Mouse (Mus musculus): ENCODE results near the gene Ranbp3.

Ranbp3 gene

DNA sequence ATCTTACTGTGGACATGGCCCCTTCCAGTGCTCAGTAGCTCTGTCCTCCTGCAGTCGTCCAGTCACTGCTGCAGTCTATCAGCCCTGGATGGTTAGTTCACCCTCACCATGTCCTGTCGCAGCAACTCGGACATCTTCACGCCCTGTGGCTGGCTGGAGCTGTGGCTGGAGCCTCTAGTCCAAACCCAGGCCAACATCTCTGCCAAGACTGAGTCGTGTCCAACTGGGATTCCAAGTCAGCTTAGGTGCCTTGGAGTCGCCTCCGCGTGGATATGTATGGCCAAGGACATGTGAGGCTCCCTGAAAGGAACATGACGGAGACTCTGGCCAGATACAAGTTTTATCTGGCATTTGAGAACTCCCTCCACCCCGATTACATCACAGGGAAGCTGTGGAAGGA lies 65.1 kb downstream of the Ranbp3 start:
- no peak for TF ChIP-seq GATA4 (IDR thresholded peaks at IDR 0.05; ENCODE audit: insufficient replicate concordance, low read length)

DNA sequence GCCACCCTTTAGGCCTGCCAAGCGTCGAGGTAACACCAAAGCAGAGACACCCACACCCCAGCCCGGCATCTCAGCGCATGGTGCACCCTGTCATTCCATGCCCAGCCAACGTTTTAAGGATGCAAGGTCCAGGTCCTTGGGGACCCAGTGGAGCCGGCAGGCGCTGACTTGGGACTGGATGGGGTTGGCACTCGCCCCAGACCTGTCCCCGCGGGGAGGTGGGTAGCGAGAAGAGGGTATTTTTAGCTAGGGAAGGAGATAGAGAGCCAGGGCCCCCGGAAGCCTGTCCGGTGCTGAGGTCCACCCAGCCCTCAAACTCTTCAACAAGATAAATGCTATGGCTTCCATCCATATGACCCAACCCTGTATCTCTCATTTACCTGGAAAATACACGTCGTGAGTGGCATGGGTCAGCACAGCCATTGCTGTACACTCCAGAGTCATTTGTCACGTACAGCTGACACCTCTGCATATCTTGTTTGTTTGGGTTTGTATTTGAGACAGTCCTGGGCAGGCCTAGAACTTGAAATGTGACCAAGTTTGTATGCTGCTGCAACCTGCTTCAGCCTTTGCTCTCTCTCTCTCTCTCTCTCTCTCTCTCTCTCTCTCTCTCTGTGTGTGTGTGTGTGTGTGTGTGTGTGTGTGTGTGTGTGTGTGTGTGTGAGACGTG lies 67.2 kb downstream of the Ranbp3 start:
- no peak for TF ChIP-seq GATA4 (IDR thresholded peaks at IDR 0.05; ENCODE audit: insufficient replicate concordance, low read length)

DNA sequence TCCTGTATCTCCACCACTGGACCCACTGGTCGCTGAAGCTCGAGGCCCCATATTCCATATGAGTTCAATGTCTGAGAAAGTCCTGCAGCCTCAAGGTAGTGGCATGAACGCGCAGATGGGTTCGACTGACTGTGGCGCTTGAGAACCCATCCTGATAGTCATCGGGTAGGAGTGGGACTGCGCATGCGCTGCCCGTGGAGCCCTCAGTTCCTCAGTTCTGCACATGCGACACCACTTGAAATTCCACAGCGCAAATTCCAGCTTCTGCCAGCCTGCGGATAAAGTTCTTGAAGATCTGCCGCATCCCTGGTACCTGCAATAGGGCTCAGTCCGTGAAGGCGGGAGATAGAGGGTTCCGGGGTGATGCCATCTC lies 67.7 kb downstream of the Ranbp3 start:
- no peak for TF ChIP-seq GATA4 (IDR thresholded peaks at IDR 0.05; ENCODE audit: insufficient replicate concordance, low read length)

DNA sequence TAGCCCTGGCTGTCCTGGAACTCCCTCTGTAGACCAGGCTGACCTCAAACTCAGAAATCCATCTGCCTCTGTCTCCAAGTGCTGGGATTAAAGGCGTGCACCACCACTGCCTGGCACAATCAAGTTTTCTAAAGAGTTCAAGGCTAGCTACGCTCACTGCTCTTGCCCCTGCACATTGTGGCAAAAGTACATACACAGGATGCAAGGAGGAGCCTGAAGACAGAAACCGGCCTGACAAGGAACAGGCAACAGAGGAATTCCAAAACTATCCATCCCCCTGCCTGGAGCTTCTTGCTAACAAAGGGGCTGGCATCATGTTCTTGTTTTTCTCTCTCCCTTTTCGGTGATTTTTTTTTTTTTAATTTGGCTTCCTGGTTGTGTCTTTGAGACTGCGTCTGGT lies 71.1 kb downstream of the Ranbp3 start:
- no peak for TF ChIP-seq GATA4 (IDR thresholded peaks at IDR 0.05; ENCODE audit: insufficient replicate concordance, low read length)

DNA sequence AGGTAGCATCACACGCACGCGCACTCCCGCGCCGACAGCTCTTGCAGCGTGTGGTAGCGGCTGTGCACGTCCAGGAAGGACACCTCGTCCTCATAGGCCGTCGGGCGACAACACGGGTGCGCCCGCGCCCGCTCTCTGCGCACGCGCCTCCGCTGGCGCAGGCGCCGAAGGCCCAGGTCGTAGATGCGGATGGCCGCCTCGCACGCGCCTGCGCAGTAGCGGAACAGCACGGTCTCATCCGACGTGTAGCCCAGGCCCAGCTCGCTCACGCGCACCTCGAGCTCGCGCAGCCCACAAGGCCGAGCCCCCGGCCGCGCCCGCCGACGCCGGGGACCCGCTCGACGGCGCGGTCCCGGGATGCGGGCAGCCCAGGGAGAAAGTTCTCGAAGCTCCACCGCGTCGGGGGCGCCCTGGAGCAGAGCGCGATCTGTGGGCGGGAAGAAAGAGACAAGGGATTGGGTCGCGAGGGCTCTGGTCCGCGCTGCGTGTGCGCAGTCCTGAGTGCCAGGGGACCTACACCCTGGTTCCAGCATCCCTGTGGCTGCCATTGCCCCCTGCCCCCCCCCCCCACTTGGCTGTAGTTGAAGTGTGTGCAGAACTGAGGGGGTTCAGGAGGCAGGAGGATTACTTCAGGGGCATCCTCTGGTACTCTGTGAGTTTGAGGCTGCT lies 78.4 kb downstream of the Ranbp3 start:
- no peak for TF ChIP-seq GATA4 (IDR thresholded peaks at IDR 0.05; ENCODE audit: insufficient replicate concordance, low read length)

DNA sequence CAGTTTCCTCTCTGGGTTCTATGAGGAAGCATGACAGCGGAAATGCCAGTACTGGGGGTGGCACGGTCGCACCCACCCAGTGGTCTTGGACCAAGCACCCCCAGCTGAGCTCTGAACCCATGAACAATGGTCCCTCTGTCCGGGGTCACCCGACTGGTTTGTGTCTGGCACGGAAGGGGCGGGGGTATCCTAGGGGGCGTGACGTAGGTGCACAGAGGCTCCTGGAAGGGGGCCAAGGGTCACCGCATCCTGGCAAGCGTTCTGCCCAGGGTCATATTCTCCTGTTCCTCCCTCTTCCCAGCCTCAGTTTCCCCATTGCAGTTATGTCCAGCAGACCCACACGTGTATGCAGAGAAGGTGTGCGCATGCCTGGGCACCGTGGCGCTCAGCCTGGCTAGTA lies 80.4 kb downstream of the Ranbp3 start:
- no peak for TF ChIP-seq GATA4 (IDR thresholded peaks at IDR 0.05; ENCODE audit: insufficient replicate concordance, low read length)

DNA sequence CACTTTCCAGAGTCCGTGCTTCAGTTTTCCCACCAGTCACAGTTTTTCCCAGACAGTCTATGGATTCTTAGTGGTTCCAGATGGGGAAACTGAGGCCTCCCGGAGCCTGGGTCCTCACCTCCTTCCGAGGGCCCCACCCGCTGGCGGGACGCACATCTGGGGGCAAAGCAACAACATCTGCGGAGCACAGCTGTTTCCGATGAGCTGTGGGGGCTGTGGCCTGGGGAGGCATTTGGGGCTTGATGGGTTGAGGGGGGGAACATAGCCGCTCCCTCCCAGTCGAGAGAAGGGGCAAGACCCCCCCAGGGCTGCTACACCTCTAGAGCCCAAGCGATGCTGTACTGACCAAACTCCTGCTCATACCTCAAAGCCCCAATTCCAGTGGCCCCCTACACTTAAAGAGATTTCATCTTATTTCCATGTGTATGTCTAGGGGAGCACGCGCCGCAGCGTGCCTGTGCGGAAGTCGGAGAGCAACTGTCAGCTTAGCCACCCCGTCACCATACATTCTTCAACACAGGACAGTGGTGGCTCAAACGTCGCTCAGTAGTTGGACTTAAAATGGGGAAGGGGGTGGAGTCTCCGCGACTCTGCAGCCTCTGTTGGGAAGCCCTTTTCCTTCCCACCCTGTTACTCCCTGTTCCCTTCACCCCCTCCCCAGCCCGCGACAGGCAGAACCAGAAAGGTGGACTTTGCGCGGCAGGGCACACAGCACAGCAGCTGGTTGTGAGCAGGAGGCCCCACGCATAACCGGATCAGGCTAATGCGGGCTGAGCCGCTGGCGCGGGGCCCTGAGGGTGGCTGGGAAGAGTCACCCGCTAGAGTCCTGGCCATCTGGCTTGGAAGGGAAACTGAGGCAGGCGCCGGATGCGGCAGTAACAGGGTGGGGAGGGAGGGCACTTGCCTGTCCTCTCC lies 81.4 kb downstream of the Ranbp3 start:
- TF ChIP-seq GATA4 (IDR thresholded peaks at IDR 0.05; ENCODE audit: insufficient replicate concordance, low read length): no peak

DNA sequence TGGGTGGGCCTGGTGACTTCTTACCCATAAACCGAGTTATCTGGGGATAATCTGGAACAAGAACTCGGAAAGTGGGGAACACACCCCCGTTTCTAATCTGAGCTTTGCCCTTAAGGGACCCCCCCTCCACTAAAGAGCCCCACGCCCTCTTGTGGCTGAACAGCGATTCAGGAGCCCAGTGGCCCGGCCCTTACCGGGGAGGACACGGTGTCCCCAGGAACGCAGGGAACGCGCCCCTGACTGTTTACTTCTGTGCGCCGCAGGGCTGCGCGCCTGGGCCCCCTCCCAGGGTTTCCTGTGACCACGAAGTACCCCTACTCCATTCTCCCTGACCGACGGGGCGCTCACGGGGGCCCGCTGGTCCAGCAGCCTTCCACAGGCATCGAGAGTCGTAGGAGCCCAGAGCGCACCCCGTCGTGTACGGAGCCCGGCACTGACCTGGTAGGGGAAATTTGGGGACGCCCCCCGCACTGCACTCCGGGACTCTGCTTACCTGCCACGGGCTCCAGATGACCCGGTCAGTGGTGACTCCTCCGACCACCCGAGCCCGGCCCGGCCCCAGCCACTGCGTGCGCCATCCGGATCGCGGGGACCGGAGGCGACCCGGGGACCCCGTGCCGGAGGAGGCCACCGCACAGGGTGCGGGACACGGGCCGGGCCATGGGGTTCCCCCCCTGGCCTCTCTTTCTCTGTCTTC lies 83.8 kb downstream of the Ranbp3 start:
- no peak for TF ChIP-seq GATA4 (IDR thresholded peaks at IDR 0.05; ENCODE audit: insufficient replicate concordance, low read length)

DNA sequence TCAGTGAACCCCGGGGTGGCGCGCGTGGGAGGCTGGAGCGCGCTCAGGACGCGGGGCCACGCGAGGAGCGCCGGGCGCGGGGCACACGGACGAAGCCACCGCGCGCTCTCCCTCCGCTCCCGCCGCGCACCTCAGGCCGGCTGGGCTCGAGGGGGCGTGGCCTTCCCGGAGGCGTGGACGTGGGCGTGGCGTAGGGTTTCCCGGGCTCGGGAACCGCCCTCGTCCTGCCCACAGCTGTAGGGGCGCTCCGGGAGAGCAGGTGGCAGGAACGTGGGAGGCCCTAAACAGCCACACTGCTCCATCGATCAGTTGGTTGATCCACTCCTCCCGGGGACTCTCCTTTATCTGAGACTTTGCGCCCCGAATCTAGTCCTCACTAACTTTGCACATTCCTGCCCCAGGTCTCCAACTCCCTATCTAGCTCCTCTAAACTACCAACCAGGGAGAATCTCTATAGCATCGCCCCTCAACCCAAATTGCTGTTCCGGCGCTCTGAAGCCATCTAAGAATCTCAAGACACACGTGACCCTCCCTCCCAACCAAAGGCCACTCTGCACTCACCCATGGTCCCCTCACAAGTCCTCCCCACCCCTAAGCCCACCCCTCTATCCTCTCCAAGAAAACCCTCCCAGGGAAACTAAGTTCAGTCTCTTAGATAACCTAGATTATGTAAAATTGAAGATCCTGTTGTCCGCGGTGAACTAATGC lies 84.5 kb downstream of the Ranbp3 start, which contains the start of gene Nrtn:
TSS of gene Nrtn (minus strand) at position 115 of the 708 bp plus-strand sequence.
- no peak for TF ChIP-seq GATA4 (IDR thresholded peaks at IDR 0.05; ENCODE audit: insufficient replicate concordance, low read length)

DNA sequence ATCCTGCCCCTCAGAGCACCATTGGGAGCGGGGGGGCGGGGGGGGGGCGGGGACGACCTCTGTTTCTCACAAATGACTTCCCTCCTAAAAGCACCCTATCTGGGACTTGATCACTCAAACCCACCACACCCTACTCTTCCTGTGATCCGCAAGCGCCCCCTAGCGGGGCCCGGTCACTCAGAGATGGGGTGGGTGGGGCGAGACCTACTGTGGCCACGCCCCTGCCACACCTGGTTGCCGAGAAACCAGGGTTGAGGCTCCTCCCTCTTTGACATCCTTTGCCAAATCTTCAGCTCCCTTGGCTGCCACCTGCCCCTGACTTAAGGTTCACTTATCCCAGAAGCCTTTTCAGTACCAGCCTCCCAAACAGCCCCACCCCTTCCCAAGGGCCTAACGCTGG lies 85.0 kb downstream of the Ranbp3 start:
- TF ChIP-seq GATA4 (IDR thresholded peaks at IDR 0.05; ENCODE audit: insufficient replicate concordance, low read length): no peak

DNA sequence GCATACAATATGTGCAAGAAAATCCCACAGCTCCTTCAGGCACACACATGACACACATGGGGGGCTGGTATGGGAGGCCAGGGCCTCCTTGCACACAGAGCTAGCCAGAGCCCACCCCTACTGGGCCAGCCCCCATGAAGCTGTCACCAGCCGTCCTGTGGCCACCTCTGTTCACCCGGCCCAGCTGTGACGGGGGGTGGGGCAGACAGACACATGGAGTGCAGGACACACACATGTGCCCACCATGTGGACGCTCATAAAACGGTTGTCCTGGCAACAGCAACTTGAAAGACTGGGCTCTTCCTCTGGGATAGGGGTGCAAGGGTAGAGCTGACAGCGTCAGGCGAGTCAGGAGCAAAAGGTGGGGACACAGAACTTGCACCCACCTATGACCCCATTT lies 86.2 kb downstream of the Ranbp3 start:
- no peak for TF ChIP-seq GATA4 (IDR thresholded peaks at IDR 0.05; ENCODE audit: insufficient replicate concordance, low read length)

DNA sequence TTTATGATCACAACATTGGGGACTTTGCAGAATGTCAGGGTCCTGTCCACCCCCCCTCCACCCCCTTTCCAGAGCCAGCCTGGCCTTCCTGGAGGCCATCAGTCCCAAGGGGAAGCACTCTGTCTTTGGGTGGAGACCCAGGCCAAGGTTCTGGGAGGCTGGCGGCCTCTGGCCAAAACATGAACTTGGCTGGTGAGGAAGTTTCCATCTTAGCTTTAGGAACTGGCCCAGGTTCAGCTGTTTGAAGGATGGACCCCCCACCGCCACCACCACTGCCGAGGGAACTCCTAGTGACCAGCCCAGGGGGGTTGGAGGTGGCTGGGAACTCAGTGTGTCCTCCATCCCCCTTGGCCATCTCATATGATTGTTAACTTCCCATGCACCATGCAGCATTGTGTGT lies 88.0 kb downstream of the Ranbp3 start:
- TF ChIP-seq GATA4 (IDR thresholded peaks at IDR 0.05; ENCODE audit: insufficient replicate concordance, low read length): no peak
